Mouse (Mus musculus) thymus, adult 2 months (tissue): ENCODE data around the gene Nr2c2.

Experiments used
- CTCF ChIP-seq: fragments of 200-500 bp; IDR thresholded peaks from 2 replicates; pipeline ENCODE4 v1.5.1; 2012; ENCODE audit warnings: mild to moderate bottlenecking, control low read depth, low read length, moderate library complexity, borderline replicate concordance; ENCODE audit not compliant: control insufficient read depth, poor library complexity, insufficient read depth; ENCODE audit errors: extremely low read depth
- POLR2A ChIP-seq: fragments of 200-500 bp; IDR thresholded peaks from 2 replicates; pipeline ENCODE4 v1.6.1; 2012; ENCODE audit warnings: mild to moderate bottlenecking, low read length, control low read depth, moderate library complexity; ENCODE audit not compliant: control insufficient read depth, poor library complexity, insufficient read depth; ENCODE audit errors: extremely low read depth

DNA sequence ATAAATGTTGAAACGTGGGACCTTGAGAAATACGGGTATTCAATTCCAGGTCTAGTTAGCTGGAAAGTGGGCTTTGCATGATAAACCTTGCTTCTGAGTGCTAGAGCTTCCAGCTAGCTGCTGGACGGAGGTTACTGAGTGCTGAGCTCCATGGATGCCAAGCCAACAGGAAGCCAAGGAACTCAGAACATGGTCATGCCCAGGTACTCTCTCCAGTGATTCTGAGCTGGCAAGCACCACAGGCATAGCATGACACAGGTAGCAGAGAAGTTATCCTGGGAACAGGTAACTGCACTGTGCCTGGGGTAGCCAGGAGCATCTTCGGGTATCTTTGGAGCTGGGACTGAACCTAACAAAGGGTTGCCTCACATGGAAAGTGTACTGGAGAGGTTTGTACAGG is 8.4 kb upstream of the Nr2c2 start:
- TF ChIP-seq CTCF, result no peak
- TF ChIP-seq POLR2A, result no peak
